ENCODE assay signal across 9 mouse cellular contexts in the genomic region with DNA sequence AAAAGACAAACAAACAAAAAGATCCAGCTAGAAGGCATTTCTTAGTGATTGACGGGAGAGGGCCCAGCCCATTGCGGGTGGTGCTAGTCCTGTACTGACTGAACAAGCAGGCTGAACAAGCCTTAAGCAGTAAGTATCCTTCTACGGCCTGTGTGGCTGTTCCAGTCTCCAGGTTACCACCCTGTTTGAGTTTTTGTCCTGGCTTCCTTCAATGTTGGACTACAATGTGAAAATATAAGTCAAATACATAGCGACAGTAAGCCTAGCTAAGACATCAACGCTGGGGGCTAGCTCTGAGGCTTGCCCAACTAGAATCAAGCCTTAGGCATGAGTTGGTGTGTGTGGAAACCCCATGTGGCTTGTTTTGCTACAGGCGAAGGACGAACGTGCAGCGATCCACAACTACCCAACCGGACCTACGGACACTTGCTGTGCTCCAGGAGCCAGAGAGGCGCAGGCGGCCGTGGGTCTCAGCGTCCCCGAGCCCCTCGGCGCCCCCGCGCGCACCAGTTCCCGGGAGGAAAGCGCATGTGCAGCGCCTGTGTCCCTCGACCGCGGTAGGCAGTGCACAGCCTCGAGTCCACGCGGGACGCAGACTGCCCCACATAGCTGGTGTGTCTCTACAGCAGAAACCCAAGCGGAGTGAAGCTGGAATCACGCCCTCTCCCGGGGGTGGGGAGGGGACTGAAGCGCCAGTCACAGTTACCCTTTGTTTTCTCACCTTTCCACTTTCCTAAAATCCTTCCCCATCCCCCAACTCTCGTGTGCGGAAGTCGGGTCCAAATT. TPM values are rescaled to one million over a fixed set of nuclear protein-coding genes. Genes with fewer than 3 reads are reported as not detected.
DNase-seq lines count a peak whose midpoint lies in the region; ATAC-seq and TF ChIP-seq lines count a peak whose summit lies in the region.
"Had no signal": no experiment of that assay in that cellular context is flagged by ENCODE, and none has a peak within 500 bp of the region (broad histone marks: within the 10 kb centered on the region; RNA-seq: fewer than 3 reads in every experiment).

No protein-coding gene starts in this region.

- WGBS in embryonic facial prominence, embryonic 14.5 days: 1% methylated on average over 38 of the region's 38 CpGs
- under 1% methylated on average over 38 of the region's 38 CpGs for WGBS in heart, embryonic 13.5 days
- 2% methylated on average over 35 of the region's 38 CpGs for WGBS in kidney, embryonic 14.5 days
- WGBS in liver, embryonic 12.5 days (ENCODE audit: insufficient replicate concordance): 1% methylated on average over 38 of the region's 38 CpGs
- whole genome bisulfite sequencing in midbrain, postnatal 0 days: under 1% methylated on average over 38 of the region's 38 CpGs

- ATAC-seq in embryonic facial prominence, embryonic 14.5 days (ENCODE audit: low read depth): peak; percentile 91
- peak; percentile 68; the same call in 1 of the 2 replicates for ATAC-seq in heart, embryonic 13.5 days (ENCODE audit: extremely low read depth, insufficient number of reproducible peaks, low FRiP score, low TSS enrichment)
- peak; percentile 76 for ATAC-seq in kidney, embryonic 14.5 days (ENCODE audit: low FRiP score, low TSS enrichment)
- peak; percentile 82 for ATAC-seq in liver, embryonic 12.5 days
- ATAC-seq in midbrain, postnatal 0 days (ENCODE audit: low FRiP score): peak; percentile 87

- peak overlapping the region; percentile 49 for H3K4me3 ChIP-seq in embryonic facial prominence, embryonic 14.5 days (ENCODE audit: low read depth, low read length)
- H3K4me3 ChIP-seq in heart, embryonic 13.5 days: peak overlapping the region; percentile 69
- peak overlapping the region; percentile 61 for H3K4me3 ChIP-seq in kidney, embryonic 14.5 days (ENCODE audit: low read length)
- H3K4me3 ChIP-seq in liver, embryonic 12.5 days: peak overlapping the region; percentile 62
- peak overlapping the region; percentile 55 for H3K4me3 ChIP-seq in midbrain, postnatal 0 days (ENCODE audit: low read depth, low read length)

- H3K4me1 ChIP-seq in embryonic facial prominence, embryonic 14.5 days (ENCODE audit: control insufficient read depth, insufficient read depth, low read length): no peaks in the 10 kb centered on the region
- H3K4me1 ChIP-seq in heart, embryonic 13.5 days: peaks cover 6% of the 10 kb centered on the region; the same call in 1 of the 2 replicates
- peaks cover 8% of the 10 kb centered on the region; the same call in 1 of the 2 replicates for H3K4me1 ChIP-seq in kidney, embryonic 14.5 days (ENCODE audit: control insufficient read depth, insufficient read depth, low read length)
- H3K4me1 ChIP-seq in liver, embryonic 12.5 days: peaks cover 23% of the 10 kb centered on the region
- H3K4me1 ChIP-seq in midbrain, postnatal 0 days (ENCODE audit: insufficient read depth, low read length): peaks cover 8% of the 10 kb centered on the region; the same call in 1 of the 2 replicates

- TF ChIP-seq CTCF in midbrain, postnatal 0 days (IDR thresholded peaks at IDR 0.05): peak; percentile 27; the same call in 1 of the 2 replicates

- H3K27me3 ChIP-seq in embryonic facial prominence, embryonic 14.5 days (replicated peaks; ENCODE audit: control insufficient read depth, insufficient read depth, low read length): no peaks in the 10 kb centered on the region
- H3K27me3 ChIP-seq in heart, embryonic 13.5 days (replicated peaks): peaks cover 17% of the 10 kb centered on the region
- H3K27me3 ChIP-seq in kidney, embryonic 14.5 days (ENCODE audit: control insufficient read depth, insufficient read depth, low read length): no peaks in the 10 kb centered on the region
- peaks cover 24% of the 10 kb centered on the region for H3K27me3 ChIP-seq in liver, embryonic 12.5 days (replicated peaks)
- no peaks in the 10 kb centered on the region for H3K27me3 ChIP-seq in midbrain, postnatal 0 days (ENCODE audit: insufficient read depth, low read length)

- H3K9ac ChIP-seq in embryonic facial prominence, embryonic 14.5 days (ENCODE audit: low read depth, low read length): peak overlapping the region; percentile 71
- H3K9ac ChIP-seq in heart, embryonic 13.5 days: peak overlapping the region; percentile 88
- H3K9ac ChIP-seq in kidney, embryonic 14.5 days (ENCODE audit: low read depth, low read length): peak overlapping the region; percentile 83
- H3K9ac ChIP-seq in liver, embryonic 12.5 days: peak overlapping the region; percentile 76
- H3K9ac ChIP-seq in midbrain, postnatal 0 days (replicated peaks; ENCODE audit: low read length, poor library complexity, severe bottlenecking): peak overlapping the region; percentile 65

- no peaks in the 10 kb centered on the region for H3K36me3 ChIP-seq in embryonic facial prominence, embryonic 14.5 days (ENCODE audit: control insufficient read depth, insufficient read depth, low read length)
- no peaks in the 10 kb centered on the region for H3K36me3 ChIP-seq in heart, embryonic 13.5 days
- H3K36me3 ChIP-seq in kidney, embryonic 14.5 days (ENCODE audit: control insufficient read depth, insufficient read depth, low read length): no peaks in the 10 kb centered on the region
- H3K36me3 ChIP-seq in liver, embryonic 12.5 days: no peaks in the 10 kb centered on the region
- H3K36me3 ChIP-seq in midbrain, postnatal 0 days (ENCODE audit: insufficient read depth, low read length): no peaks in the 10 kb centered on the region
- H3K36me3 ChIP-seq: G1E had no signal

- DNase-seq in spleen, postnatal 4 days (ENCODE audit: low spot score in 2 of 2): peak; percentile 23 to 71
- DNase-seq in spleen, adult 12 weeks (ENCODE audit: low spot score): no peak
- DNase-seq in embryonic facial prominence, embryonic 14.5 days (ENCODE audit: low spot score): peak; percentile 84
- peak; percentile 75 for DNase-seq in midbrain, postnatal 0 days (ENCODE audit: low spot score)
- DNase-seq in testis, postnatal 10 days (ENCODE audit: low spot score): peak; percentile 76

- H3K9me3 ChIP-seq in embryonic facial prominence, embryonic 14.5 days (ENCODE audit: control insufficient read depth, low read length): no peaks in the 10 kb centered on the region
- no peaks in the 10 kb centered on the region for H3K9me3 ChIP-seq in heart, embryonic 13.5 days
- H3K9me3 ChIP-seq in kidney, embryonic 14.5 days (ENCODE audit: control insufficient read depth, low read length): no peaks in the 10 kb centered on the region
- no peaks in the 10 kb centered on the region for H3K9me3 ChIP-seq in liver, embryonic 12.5 days (replicated peaks)
- H3K9me3 ChIP-seq in midbrain, postnatal 0 days (ENCODE audit: low read length): no peaks in the 10 kb centered on the region
- H3K9me3 ChIP-seq: G1E had no signal

- peak overlapping the region; percentile 84 for H3K4me2 ChIP-seq in embryonic facial prominence, embryonic 14.5 days (ENCODE audit: low read depth, low read length)
- H3K4me2 ChIP-seq in heart, embryonic 13.5 days: peak overlapping the region; percentile 99
- H3K4me2 ChIP-seq in kidney, embryonic 14.5 days (replicated peaks; ENCODE audit: low read depth, low read length): peak overlapping the region; percentile 99
- H3K4me2 ChIP-seq in liver, embryonic 12.5 days: peak overlapping the region; percentile 92
- peak overlapping the region; percentile 88 for H3K4me2 ChIP-seq in midbrain, postnatal 0 days (ENCODE audit: low read depth, low read length, poor library complexity, severe bottlenecking)

- H3K27ac ChIP-seq in embryonic facial prominence, embryonic 14.5 days (replicated peaks; ENCODE audit: low read depth, low read length): peak overlapping the region; percentile 85
- peak overlapping the region; percentile 72 for H3K27ac ChIP-seq in heart, embryonic 13.5 days (replicated peaks)
- peak overlapping the region; percentile 78 for H3K27ac ChIP-seq in kidney, embryonic 14.5 days (ENCODE audit: low read depth, low read length)
- peak overlapping the region; percentile 70 for H3K27ac ChIP-seq in liver, embryonic 12.5 days
- H3K27ac ChIP-seq in midbrain, postnatal 0 days (ENCODE audit: low read depth, low read length): peak overlapping the region; percentile 81

RNA-seq across cellular contexts. Expression of a gene that starts 8.5 kb away (rescaled TPM):
- polyA plus RNA-seq in embryonic facial prominence, embryonic 14.5 days (2014; fragmentation: Nextera tagmentation; extraction: Ambion mirVana): 46.7 and 47.0 TPM in 2 replicates
- 37.7 and 38.8 TPM in 2 replicates for polyA plus RNA-seq in heart, embryonic 13.5 days (2015; fragmentation: Nextera tagmentation; extraction: Ambion mirVana)
- 76.5 and 134 TPM in 2 replicates for polyA plus RNA-seq in kidney, embryonic 14.5 days (2014; fragmentation: Nextera tagmentation; extraction: Ambion mirVana)
- polyA plus RNA-seq in liver, embryonic 12.5 days (2016; fragmentation: Nextera tagmentation; extraction: Ambion mirVana): 58.2 and 62.1 TPM in 2 replicates
- 5.5 and 6.4 TPM in 2 replicates for total RNA-seq in midbrain, postnatal 0 days (2014; rRNA removed)
- 55.9 and 59.8 TPM in 2 replicates for polyA plus RNA-seq in midbrain, postnatal 0 days (2015; fragmentation: Nextera tagmentation; extraction: Ambion mirVana)

RNA-seq across cellular contexts. Expression of a gene that starts 15.2 kb away (rescaled TPM):
- polyA plus RNA-seq in embryonic facial prominence, embryonic 14.5 days (2014; fragmentation: Nextera tagmentation; extraction: Ambion mirVana): 498 and 515 TPM in 2 replicates
- 340 and 392 TPM in 2 replicates for polyA plus RNA-seq in heart, embryonic 13.5 days (2015; fragmentation: Nextera tagmentation; extraction: Ambion mirVana)
- 718 and 725 TPM in 2 replicates for polyA plus RNA-seq in kidney, embryonic 14.5 days (2014; fragmentation: Nextera tagmentation; extraction: Ambion mirVana)
- 438 and 448 TPM in 2 replicates for polyA plus RNA-seq in liver, embryonic 12.5 days (2016; fragmentation: Nextera tagmentation; extraction: Ambion mirVana)
- 57.6 and 69.2 TPM in 2 replicates for total RNA-seq in midbrain, postnatal 0 days (2014; rRNA removed)
- 242 and 258 TPM in 2 replicates for polyA plus RNA-seq in midbrain, postnatal 0 days (2015; fragmentation: Nextera tagmentation; extraction: Ambion mirVana)
